Mouse (Mus musculus) intestine, embryonic 14.5 days (tissue): Measurements from ENCODE around the gene Ccdc151. TPM values are rescaled to one million over a fixed set of nuclear protein-coding genes. Genes with fewer than 3 reads are reported as not detected.
A peak's percentile ranks its signal among the peaks of the same experiment; 100 is the strongest.

Experiments
- ATAC-seq: fragments of 200-750 bp; cut with Nextera tagmentation; replicated peaks from 2 replicates; pipeline ENCODE4 v1.8.0; 2017; ENCODE audit warnings: low read depth, moderate number of reproducible peaks, moderate TSS enrichment, moderate library complexity; ENCODE audit not compliant: low FRiP score, low TSS enrichment
- DNase-seq: peaks from one replicate; pipeline ENCODE4 v3.0.0-alpha.2; 2018; ENCODE audit warnings: low spot score
- H3K27ac ChIP-seq: fragments of 300-500 bp; sonication (generic); 2 replicates; pipeline ENCODE4 v1.5.1; 2014; ENCODE audit warnings: low read depth, mild to moderate bottlenecking, control low read depth
- H3K27me3 ChIP-seq: fragments of 300-500 bp; sonication (generic); replicated peaks from 2 replicates; pipeline ENCODE4 v1.6.1; 2014; ENCODE audit warnings: low read length, control low read depth; ENCODE audit not compliant: control insufficient read depth, insufficient read depth
- H3K36me3 ChIP-seq: fragments of 300-500 bp; sonication (generic); 2 replicates; pipeline ENCODE4 v1.6.1; 2014; ENCODE audit warnings: low read length, control low read depth; ENCODE audit not compliant: control insufficient read depth, insufficient read depth
- H3K4me1 ChIP-seq: fragments of 300-500 bp; sonication (generic); replicated peaks from 2 replicates; pipeline ENCODE4 v1.6.1; 2014; ENCODE audit warnings: low read length, control low read depth, mixed read lengths; ENCODE audit not compliant: control insufficient read depth, insufficient read depth
- H3K4me2 ChIP-seq: fragments of 300-500 bp; sonication (generic); 2 replicates; pipeline ENCODE4 v1.6.1; 2014; ENCODE audit warnings: low read length
- H3K4me3 ChIP-seq: fragments of 300-500 bp; sonication (generic); 2 replicates; pipeline ENCODE4 v1.5.1; 2014; ENCODE audit warnings: low read depth, low read length, control low read depth, mixed read lengths
- H3K9ac ChIP-seq: fragments of 300-500 bp; sonication (generic); 2 replicates; pipeline ENCODE4 v1.6.1; 2014; ENCODE audit warnings: mild to moderate bottlenecking, low read length
- H3K9me3 ChIP-seq: fragments of 300-500 bp; sonication (generic); 2 replicates; pipeline ENCODE4 v1.6.1; 2016; ENCODE audit warnings: low read length, control low read depth; ENCODE audit not compliant: control insufficient read depth
- WGBS: fragments of 180-500 bp; shearing (Covaris S2); extraction: QIAGEN DNeasy Blood & Tissue Kit; methylation state at CpG from one replicate; pipeline ENCODE4 v1.1.7; 2014; 5-methylcytosine and 5-hydroxymethylcytosine counted together
- polyA plus RNA-seq: library from polyadenylated mRNA; unstranded; fragments of >200 nt; fragmentation: Nextera tagmentation; extraction: Ambion mirVana; gene quantifications from 2 replicates; pipeline ENCODE4 v1.2.1, GENCODE M21; 2014

Ccdc151 gene
- polyA plus RNA-seq, 1 experiment from 2014 or later: 0.95 TPM

DNA sequence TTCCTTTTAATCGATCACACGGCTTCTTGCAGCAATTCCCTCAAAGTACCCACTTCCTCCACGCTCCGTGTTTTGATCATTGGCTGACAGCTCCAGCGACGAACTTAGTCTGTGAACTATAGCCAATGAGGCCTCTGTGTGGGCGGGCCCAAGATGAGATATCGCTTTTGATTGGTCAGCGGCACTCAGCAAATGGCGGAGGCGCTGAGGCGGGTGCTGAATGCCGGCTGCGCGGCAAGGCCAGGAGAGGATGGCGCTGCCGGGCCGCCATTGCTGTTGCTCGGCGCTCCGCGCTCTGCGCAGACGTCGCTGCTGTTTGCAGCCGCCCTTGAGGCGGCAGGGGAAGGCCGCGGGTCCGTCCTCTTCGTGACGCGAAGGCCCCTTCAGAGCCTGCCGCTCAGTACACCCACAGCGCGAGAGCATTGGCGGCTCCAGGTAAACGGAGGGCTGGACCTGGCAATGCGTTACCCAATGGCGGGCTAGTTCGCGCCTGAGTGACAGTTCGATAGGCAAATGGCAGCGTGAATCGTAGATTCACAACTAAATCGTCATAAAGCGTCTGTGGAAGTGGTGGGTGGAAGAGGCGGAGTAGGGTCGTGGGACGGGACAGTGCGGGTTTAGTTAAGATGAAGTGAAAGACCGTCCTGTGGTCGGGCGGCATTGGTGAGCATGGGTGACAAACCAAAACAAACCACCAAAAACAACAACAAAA is 46.7 kb downstream of the Ccdc151 start, which contains the start of gene Swsap1:
Gene Swsap1 (plus strand): TSS at position 186 of the 712 bp plus-strand sequence.
- peak within 1 kb of the TSS; percentile 73 for H3K4me3 ChIP-seq
- H3K9ac ChIP-seq: peak within 1 kb of the TSS; percentile 79
- under 1% methylated on average over 50 of the region's 54 CpGs for WGBS
- H3K27ac ChIP-seq: peak within 1 kb of the TSS; percentile 85
- DNase-seq (peak; percentile 99), ATAC-seq (peak; percentile 99)
- no peaks in the 10 kb centered on the region; the same call in 1 of the 2 replicates for H3K4me1 ChIP-seq
- H3K9me3 ChIP-seq: no peaks in the 10 kb centered on the region
- H3K4me2 ChIP-seq: peak within 1 kb of the TSS; percentile 71
- H3K36me3 ChIP-seq: no peaks in the 10 kb centered on the region
- H3K27me3 ChIP-seq: peaks cover 13% of the 10 kb centered on the region

DNA sequence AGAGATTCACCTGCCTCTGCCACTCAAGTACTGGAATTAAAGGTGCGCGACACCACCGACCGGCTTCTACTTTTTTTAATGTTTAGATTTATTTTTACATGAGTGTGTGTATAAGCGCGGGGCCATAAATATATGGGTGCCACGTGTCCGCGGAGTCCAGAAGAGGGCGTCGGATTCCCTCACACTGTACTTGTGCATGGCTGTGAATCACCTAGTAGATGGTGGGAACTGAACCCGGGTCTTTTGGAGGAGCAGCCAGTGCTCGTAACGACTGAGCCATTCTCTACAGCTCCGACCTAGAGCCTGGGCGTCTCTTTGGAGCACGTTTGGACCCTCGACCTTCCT is 47.2 kb downstream of the Ccdc151 start:
- no peaks in the 10 kb centered on the region; the same call in 1 of the 2 replicates for H3K4me1 ChIP-seq
- peak overlapping the region; percentile 79 for H3K9ac ChIP-seq
- ATAC-seq (peak; percentile 65), DNase-seq (no peak)
- H3K9me3 ChIP-seq: no peaks in the 10 kb centered on the region
- peaks cover 9% of the 10 kb centered on the region for H3K27me3 ChIP-seq
- H3K36me3 ChIP-seq: no peaks in the 10 kb centered on the region
- H3K4me3 ChIP-seq: peak overlapping the region; percentile 73
- 2% methylated on average over 18 of the region's 18 CpGs for WGBS
- H3K27ac ChIP-seq: peak overlapping the region; percentile 85
- H3K4me2 ChIP-seq: peak overlapping the region; percentile 61

DNA sequence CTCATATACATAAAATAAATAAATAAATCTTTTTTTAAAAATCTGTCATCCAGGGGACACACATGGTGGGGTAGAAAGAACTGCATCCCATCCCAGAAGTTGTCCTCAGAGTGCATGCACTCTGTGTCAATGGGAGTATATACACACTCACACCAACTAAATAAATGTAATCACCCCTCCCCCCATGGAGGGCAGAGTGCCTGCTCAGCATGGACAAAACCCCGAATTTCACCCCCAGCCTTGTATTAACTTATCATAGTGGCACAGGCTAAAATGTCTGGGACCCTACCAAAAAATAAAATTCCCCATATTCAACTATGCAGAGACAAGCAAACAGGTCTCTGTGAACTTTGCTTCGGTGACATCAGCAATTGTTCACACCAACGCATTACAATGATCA is 47.8 kb downstream of the Ccdc151 start:
- Histone ChIP-seq H3K4me3 (no peak overlapping the region), H3K9ac (no peak overlapping the region), H3K9me3 (no peaks in the 10 kb centered on the region), H3K4me2 (peak overlapping the region; percentile 61; the same call in 1 of the 2 replicates), H3K27ac (no peak overlapping the region), H3K36me3 (no peaks in the 10 kb centered on the region), H3K4me1 (no peaks in the 10 kb centered on the region; the same call in 1 of the 2 replicates), H3K27me3 (peaks cover 3% of the 10 kb centered on the region)
- no peak for DNase-seq
- no peak for ATAC-seq
- 70% methylated on average over 3 of the region's 3 CpGs for WGBS

GRCm38 (mm10) chr9:21953600-21953999 is 48.8 kb downstream of the Ccdc151 start:
- no peak for ATAC-seq

DNA sequence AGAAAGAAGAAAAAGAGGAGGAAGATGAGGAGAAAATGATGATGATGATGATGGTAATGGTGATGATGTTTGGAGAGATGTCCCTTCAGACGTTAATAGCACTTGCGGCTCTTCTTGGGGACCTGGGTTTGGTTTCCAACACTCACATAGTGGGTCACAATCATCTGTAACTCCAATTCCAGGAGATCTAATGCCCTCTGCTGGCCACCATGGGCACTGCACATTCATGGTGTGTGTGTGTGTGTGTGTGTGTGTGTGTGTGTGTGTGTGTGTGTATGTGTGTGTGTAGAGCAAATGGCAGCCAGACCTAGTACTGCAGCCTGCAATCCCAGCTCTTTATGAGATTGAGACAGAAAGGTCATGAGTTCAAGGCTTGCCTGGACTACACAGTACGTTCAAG is 50.5 kb downstream of the Ccdc151 start:
- DNase-seq (no peak), ATAC-seq (no peak)
- peaks cover under 1% of the 10 kb centered on the region; the same call in 1 of the 2 replicates for H3K27me3 ChIP-seq
- no peaks in the 10 kb centered on the region for H3K9me3 ChIP-seq
- H3K4me3 ChIP-seq: no peak overlapping the region
- peaks cover 3% of the 10 kb centered on the region; the same call in 1 of the 2 replicates for H3K4me1 ChIP-seq
- WGBS: 66% methylated on average over 3 of the region's 3 CpGs
- H3K36me3 ChIP-seq: no peaks in the 10 kb centered on the region
- H3K9ac ChIP-seq: no peak overlapping the region
- no peak overlapping the region for H3K4me2 ChIP-seq
- H3K27ac ChIP-seq: no peak overlapping the region

More at GRCm38 (mm10) chr9:21953600-21953999, 48.8 kb downstream of the Ccdc151 start:
- Histone ChIP-seq H3K36me3 (no peaks in the 10 kb centered on the region), H3K4me3 (no peak overlapping the region), H3K4me1 (no peaks in the 10 kb centered on the region; the same call in 1 of the 2 replicates), H3K27ac (no peak overlapping the region), H3K9me3 (no peaks in the 10 kb centered on the region), H3K27me3 (no peaks in the 10 kb centered on the region), H3K4me2 (no peak overlapping the region), H3K9ac (no peak overlapping the region)
- 15% methylated on average over 3 of the region's 3 CpGs for WGBS
- no peak for DNase-seq

DNA sequence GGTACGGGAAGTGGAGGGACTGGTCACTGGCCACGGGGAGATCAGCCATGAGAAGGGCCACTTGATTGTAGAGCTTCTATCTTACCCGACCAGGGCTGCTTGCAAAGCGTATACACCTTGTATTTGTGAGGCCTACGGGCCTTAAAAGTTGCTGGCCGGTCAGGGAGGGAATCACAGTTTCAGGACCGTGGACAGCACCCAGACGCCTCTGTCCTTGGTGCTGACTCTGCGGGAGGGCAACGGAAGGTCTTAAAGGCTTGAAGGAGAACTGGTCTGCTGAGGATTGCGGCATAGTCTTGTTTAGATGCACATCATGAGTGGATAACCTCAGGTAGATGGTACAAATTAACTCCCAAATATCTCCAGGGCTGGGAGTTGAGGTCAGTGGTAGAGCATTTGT is 52.1 kb downstream of the Ccdc151 start:
- Histone ChIP-seq H3K9ac (no peak overlapping the region), H3K4me2 (no peak overlapping the region), H3K36me3 (no peaks in the 10 kb centered on the region), H3K27me3 (peaks cover 6% of the 10 kb centered on the region; the same call in 1 of the 2 replicates), H3K9me3 (no peaks in the 10 kb centered on the region), H3K4me1 (0 out of 2 replicates have a peak, but pooled peaks cover 3% of the 10 kb centered on the region), H3K27ac (no peak overlapping the region), H3K4me3 (no peak overlapping the region)
- ATAC-seq (no peak), DNase-seq (peak; percentile 99)
- WGBS: 20% methylated on average over 11 of the region's 11 CpGs

DNA sequence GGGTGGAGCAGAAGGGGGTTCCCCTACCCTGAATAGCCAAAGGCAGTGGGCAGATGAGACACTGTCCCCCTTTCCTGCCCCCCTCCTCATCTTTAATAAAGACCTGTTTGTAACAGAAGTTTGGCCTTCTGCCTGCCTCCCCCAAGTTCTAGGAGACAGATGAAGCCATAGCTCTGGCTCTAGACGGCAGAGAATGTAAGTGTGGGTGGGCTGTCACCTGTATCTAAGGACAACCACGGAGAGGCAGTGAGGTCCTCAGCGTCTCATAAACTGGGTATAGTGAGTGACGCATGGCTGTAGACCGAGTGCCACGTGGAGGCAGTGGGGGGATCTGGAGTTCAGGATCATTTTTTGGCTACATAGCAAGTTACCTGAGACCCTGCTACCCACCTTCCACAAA is 53.6 kb downstream of the Ccdc151 start:
- ATAC-seq (no peak), DNase-seq (no peak)
- Histone ChIP-seq H3K36me3 (no peaks in the 10 kb centered on the region), H3K27ac (no peak overlapping the region), H3K4me2 (no peak overlapping the region), H3K4me3 (no peak overlapping the region), H3K27me3 (peaks cover 6% of the 10 kb centered on the region; the same call in 1 of the 2 replicates), H3K4me1 (0 out of 2 replicates have a peak, but pooled peaks cover 3% of the 10 kb centered on the region), H3K9me3 (no peaks in the 10 kb centered on the region), H3K9ac (no peak overlapping the region)
- WGBS: 63% methylated on average over 6 of the region's 6 CpGs

- WGBS: 50% methylated on average over 8 of the region's 8 CpGs
- ATAC-seq: no peak
These were observed 54.3 kb downstream of the Ccdc151 start for GRCm38 (mm10) chr9:21948146-21948545.

More at GRCm38 (mm10) chr9:21948146-21948545, 54.3 kb downstream of the Ccdc151 start:
- H3K27ac ChIP-seq: no peak overlapping the region
- no peak overlapping the region for H3K4me2 ChIP-seq
- no peak overlapping the region for H3K4me3 ChIP-seq
- H3K9me3 ChIP-seq: no peaks in the 10 kb centered on the region
- 0 out of 2 replicates have a peak, but pooled peaks cover 3% of the 10 kb centered on the region for H3K4me1 ChIP-seq
- H3K27me3 ChIP-seq: peaks cover 6% of the 10 kb centered on the region; the same call in 1 of the 2 replicates
- no peak for DNase-seq
- no peak overlapping the region for H3K9ac ChIP-seq
- no peaks in the 10 kb centered on the region for H3K36me3 ChIP-seq
